Mouse (Mus musculus) cerebellum, postnatal 14 days (tissue): ENCODE measurements around the gene Psen2.

Source experiments
- DNase-seq, 2 experiments: peaks; one replicate each; pipeline ENCODE4 v3.0.0; 2021; ENCODE audit warnings: mixed read lengths in 2 of 2

The Psen2 gene

GRCm38 (mm10) chr1:180247901-180248300, 15.3 kb downstream of the Psen2 start:
- no peak for DNase-seq

DNA sequence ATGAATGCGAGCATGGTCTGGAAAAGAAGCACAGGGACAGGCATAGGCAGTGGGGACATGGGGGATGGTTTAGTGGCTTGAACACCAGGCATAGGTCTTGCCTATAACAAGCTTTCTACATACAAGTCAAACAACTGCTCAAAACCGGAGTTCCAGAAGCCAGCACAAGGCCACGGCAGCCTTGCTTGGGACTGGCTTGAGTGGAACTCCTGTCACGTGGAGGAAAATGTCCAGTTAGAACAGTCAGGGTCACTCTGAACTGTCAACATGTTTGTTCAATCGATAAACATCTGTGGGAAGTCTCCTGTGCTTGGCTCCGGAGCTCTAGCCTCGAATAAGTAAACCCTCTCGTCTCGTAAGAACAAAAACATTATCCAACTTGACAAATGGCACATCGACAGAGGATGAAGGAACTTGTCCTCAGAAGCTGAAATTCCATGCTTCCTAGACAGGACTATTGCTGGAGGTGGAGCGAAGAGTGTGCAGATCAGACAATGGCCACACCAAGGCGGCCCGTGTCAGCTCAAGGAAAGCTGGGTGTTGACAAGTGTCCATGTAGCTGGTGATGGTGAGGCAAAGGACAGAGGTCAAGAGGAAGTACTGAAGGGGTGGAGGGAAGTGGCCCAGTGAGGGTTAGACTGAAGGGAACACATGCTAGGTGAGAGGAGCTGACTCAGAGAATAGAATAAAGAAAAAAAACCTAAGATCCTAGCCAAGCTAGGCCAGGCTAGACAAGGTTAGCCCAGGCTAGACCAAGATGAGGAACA, 17.3 kb downstream of the Psen2 start:
- DNase-seq: no peak

- DNase-seq: no peak
Observed at GRCm38 (mm10) chr1:180231729-180232128, 31.5 kb downstream of the Psen2 start.

DNA sequence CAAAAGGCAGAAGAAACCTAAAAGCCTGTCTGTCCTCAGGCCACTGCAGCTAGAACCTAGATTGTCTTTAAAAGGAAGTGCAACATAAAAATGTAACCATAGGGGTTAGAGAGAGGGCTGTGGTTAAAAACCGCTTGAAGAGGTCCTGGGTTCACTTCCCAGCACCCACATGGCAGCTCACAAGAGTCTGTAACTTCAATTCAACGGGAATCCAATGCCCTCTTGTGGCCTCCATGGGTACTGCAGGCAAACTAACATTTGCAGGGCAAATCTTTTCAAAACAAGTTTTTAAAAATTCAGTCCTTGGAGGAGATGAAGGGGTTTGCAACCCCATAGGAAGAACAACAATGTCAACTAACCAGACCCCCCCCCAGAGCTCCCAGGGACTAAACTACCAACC, 32.7 kb downstream of the Psen2 start:
- peak in 1 of 2 experiments; percentile 37 for DNase-seq

- no peak for DNase-seq
Observed at GRCm38 (mm10) chr1:180229906-180230305, 33.3 kb downstream of the Psen2 start.

- DNase-seq: no peak
Observed at GRCm38 (mm10) chr1:180228854-180229253, 34.4 kb downstream of the Psen2 start.

GRCm38 (mm10) chr1:180226766-180227165, 36.5 kb downstream of the Psen2 start:
- DNase-seq: no peak

GRCm38 (mm10) chr1:180226221-180226713, 37.0 kb downstream of the Psen2 start:
- DNase-seq: peak in 1 of 2 experiments; percentile 37

- peak; percentile 83 to 84 for DNase-seq
Observed at GRCm38 (mm10) chr1:180225500-180226220, 37.6 kb downstream of the Psen2 start.

DNA sequence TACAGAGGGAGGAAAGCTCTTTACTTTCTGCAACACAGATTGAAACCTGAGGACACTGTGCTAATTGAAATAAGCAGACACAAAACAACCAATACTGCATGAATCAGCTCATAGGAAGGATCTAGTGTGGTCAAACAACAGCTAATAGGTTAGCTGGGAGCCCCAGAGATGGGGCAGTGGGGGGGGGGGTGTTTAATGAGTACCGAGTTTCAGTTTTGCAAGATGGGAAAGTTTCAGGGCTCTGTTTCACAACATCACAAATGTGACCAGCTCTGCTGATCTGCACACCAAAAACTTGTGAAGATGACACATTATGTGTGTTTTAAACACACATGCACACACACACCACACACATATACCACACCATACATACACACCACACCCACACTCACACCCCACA, 41.2 kb downstream of the Psen2 start:
- no peak for DNase-seq

DNA sequence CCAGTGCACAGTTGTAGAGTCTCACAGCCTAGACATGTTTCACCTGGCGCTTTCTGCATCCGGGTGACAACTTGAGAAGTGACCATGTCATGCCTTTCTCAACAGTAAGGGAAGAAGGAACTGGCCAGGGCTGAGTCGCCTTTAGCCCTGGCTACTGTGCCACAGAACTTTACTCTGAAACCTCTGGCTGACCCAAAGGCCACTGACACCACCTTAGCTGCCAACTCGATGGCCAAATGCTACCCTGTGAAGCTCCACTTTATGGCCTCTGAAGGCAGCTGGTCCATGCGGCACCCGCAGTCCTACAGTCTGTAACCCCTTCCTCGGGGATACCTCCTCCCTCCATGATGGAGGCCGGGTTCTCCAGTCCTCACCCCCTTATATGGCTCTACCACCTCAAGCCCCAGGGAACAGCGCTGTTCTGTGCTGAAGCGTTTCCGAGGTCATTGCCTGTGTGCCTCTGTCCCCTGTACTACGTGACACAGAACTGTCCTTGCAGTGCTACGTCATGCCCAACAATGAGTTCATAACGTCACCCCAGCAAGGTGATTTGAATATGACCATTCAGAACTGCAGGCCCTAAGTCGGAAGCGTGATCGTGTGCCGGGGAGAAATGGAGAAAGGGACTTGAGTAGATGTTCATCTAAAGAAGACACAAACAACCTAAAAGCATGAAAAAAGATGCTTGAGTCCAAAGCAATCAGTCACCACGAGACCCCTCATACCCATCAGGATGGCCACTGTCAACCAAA, 42.3 kb downstream of the Psen2 start:
- no peak for DNase-seq

DNA sequence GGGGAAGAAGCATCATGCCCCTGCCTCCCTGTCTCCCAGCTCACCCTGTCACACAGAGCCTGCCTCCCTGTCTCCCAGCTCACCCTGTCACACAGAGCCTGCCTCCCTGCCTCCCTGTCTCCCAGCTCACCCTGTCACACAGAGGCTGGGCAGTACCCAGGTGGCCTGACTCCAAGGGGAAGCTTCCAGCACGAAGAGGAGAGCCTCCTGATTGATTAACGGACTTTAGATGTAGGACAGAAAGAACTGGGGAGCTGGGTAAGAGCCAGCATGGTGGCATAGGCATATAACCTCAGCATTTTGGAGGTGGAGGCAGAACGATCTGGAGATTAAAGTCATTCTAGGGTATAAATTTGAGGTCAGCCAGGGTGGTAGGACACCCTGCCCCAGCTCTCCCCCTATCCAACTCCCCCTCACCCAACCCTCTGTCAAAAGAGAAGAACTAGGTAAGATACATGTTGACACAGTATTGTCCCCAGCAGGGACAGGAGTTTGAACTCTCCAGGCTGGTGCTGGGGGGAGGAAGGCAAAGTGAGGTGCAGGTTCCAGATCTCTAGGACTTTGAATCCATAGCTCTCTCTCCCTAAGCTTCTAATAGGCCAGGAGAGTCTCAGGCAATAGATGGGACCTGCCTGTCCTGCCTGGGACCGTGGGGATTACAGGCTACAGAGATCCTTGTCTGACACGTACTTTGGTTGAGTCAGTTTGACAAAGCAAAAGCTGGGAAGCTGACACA, 46.5 kb downstream of the Psen2 start:
- no peak for DNase-seq

GRCm38 (mm10) chr1:180215044-180215443, 48.2 kb downstream of the Psen2 start:
- DNase-seq: peak; percentile 67 to 70

- DNase-seq: no peak
Observed at GRCm38 (mm10) chr1:180212911-180213310, 50.3 kb downstream of the Psen2 start.

DNA sequence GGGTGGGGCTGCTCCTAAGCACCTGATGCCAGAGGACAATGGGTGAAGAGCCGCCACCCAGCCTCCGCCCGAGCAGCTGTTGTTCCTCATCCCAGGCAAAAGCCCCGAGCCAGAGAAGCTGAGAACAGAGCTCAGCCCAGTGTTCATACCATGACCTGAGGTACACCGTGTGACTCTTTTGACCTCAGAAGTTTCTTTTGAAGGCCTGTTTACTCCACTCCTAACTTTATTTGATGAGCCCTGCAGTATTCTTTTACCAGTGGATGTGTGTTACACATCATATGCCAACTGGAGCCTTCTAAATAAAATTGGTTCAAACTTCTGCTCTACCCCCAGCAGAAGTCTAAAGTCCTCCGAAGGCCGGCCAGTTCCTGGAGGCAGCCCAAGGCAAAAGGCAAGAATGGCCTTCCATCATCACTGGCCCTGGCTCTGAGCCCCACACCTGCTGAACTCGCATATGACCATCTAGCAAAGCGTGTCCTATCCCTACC, 52.4 kb downstream of the Psen2 start:
- DNase-seq: peak; percentile 38 to 61

GRCm38 (mm10) chr1:180210031-180210432, 53.2 kb downstream of the Psen2 start:
- no peak for DNase-seq

GRCm38 (mm10) chr1:180208370-180208769, 54.9 kb downstream of the Psen2 start:
- DNase-seq: no peak

DNA sequence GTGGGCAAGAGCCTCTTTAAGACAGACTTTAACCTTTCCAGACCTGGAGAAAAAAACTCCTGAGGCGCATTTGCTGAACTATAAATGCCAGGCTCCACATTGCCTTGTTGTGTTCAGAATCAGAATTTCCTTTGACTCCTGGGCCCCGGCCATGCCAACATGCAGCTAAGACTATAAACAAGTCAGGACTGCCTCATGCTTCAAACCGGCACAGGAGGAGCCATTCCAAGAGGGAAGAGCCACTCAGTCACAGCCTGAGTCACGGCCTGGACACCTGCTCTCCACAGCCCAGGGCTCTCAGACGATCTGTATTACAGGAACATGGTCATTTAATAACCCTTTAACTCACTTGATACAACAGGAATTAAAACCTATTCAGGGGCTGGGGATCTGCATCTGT, 62.5 kb downstream of the Psen2 start:
- DNase-seq: no peak

- DNase-seq: no peak
Observed at GRCm38 (mm10) chr1:180199715-180200050, 63.6 kb downstream of the Psen2 start.

DNA sequence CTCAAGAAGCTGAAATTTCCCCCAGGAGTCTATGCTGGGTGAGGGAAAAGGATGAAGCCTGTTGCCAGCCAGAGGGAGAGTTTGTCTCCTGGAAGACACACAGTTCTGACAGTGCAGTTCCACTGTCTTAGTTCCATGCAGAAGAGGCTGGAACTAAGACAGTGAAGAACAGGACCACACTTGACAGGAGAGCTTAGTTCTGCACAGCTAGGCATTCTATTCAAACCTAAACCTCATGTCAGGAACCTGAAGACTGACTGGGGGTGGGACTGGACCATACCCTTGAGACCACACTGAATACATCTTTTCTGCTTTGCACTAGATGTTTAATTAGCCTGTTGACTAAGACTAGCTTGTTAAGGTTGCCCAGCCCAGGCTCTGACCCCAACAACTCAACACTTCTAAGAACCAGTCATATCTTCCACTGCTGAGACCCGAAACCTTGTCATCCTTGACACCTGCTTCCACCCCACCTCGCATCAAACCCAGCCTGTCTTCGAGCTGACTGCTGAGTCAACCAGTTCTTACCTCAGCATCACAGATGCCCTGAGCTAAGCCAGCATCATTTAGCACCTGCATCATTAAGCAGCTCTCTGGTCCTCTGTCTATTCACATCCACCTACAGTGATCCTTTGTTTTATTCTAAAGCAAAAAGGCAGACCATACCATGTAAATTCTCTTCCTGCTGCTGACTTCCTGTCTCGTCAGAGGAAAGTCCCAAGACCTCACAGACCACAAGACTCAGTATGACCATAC, 64.1 kb downstream of the Psen2 start, which contains the start of gene Coq8a:
TSS of gene Coq8a (minus strand) at position 644 of the 756 bp plus-strand sequence.
- no peak for DNase-seq

DNA sequence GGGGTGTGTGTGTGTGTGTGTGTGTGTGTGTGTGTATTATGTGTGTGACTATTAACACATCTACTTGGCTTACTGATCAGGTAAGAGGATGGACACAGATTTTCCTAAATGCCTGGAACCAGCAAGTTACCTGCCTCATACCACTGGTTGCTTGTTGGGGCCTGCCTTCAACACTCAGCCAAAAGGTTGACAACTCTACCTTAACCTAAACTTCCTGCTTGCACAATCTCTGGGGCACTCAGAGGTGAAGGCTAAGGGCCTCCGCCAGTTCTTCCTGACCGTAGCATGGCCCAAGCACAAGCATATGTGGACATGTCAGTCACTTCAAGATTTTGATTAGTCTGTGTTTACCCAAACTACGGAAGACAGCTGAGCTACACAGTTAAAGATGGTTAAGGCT, 65.3 kb downstream of the Psen2 start:
- DNase-seq: no peak

DNA sequence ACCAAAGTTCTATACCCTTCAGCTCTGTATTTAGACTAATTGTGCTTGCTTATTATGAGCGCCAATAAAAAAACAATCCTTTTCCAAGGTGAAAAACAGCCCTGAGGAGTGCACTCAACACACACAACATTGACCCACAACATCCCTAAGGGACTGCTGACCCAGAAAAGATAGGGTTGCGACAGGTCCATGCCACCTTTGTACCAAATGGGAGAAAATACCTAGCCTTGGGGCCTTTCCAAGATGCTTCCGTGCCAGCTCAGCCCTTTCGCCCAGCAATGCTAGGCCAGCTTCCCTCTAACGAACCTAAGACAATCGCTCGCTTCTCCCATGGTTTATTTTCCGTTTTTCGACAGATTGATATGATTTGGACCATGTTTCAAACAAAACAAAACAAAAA, 66.7 kb downstream of the Psen2 start:
- DNase-seq: no peak
